Mouse (Mus musculus) regulatory T cell (primary cell): Measurements from ENCODE around the gene Donson.

Experiments
- in situ Hi-C: fragments of 300-600 bp; cut with MboI, MseI; formaldehyde crosslinking; loops from one replicate; pipeline ENCODE4 v1.15.1; 2025; ENCODE audit warnings: high pct_unique_total_duplicates

Gene Donson

GRCm38 (mm10) chr16:91688619-91689334, at the start of gene Donson:
Gene Donson, minus strand, starts transcription at chr16:91688770.
- in situ Hi-C loops: loop anchor here (5.0 kb wide), 1 partner anchor 39 kb away; the partner anchor contains the start of genes Cryzl1 and Itsn1

DNA sequence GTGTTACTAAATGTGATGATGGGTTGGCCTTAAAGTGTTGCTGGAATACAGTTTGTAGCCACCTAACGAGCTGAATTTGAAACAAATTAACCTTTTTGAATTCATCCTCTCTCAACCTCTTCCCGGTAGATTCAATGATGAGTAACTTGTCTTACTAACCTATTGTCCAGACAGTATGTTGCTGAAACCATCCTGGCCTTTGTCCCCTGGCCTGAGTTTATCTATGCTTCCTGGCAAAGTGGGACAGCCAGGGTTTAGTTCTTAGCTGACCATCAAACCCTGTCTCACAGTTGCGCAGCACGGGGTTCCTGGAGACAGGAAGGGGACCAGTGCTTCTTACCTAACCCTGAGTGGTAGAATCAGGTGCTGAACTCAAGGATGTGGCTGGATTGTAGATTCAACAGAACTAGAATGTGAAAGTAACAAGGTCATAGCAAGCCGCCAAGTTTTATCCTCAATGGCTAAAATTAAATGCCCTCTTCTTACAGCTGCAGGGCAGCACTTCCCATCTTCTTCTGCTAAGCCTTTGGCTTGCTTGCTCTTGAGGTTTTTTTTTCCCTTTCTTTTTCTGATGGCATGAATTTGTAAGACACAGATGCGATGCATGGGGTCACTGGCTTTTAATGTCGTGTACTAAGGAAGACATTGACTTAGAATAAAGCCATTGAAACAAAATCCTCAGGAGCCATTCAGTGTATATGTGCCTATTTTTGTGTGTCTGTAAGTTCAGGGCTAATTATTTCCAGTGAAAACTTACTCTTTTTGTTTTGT, 47.7 kb upstream of the Donson start:
- in situ Hi-C loops: no loop called here

GRCm38 (mm10) chr16:91734771-91735170, 46.2 kb upstream of the Donson start:
- in situ Hi-C loops: no loop called here

DNA sequence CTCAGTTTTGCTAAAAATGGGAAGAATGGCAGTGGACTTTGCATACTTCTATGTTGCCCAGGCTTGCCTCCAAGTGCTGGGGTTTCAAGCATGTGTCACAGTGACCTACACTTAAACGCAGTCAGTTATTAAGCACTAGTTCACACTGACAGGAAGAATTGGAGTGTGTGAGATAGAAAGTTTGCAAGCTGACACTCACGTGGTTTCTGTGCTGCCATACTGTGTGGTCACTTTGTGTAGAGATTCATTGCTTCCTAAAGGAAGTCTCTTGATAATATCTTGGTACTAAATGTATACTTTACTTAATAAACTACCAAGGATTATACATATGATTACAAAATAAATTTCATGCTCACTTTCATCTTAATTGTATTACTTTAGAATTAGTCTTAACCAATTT, 44.2 kb upstream of the Donson start:
- in situ Hi-C loops: no loop called here

GRCm38 (mm10) chr16:91730446-91730845, 41.9 kb upstream of the Donson start:
- in situ Hi-C loops: no loop called here

GRCm38 (mm10) chr16:91729821-91730441, 41.4 kb upstream of the Donson start:
- in situ Hi-C loops: loop anchor here (5.0 kb wide), 1 partner anchor 43 kb away; the partner anchor contains the start of gene Donson

DNA sequence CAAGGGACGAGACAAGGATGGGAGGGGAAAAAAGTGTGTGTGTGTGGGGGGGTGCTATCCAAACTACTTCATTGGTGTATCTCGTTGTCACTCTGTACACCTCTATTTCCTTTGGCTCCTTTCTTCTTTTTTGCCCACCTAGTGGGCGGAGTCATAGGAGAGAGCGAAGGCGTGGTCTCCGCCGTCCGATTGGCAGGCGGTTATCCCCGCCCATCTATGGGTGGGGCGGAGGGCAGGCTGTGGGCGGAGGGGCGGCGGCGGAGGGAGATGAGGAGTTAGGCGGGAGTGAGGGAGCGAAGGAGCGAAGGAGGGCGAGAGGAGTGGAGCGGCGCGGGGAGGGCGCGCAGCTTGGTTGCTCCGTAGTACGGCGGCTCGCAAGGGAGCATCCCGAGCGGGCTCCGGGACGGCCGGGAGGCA, 40.5 kb upstream of the Donson start, which contains the start of gene Itsn1:
Gene Itsn1, plus strand, starts transcription at position 216 of the 417 bp plus-strand sequence.
- in situ Hi-C loops: loop anchor here (5.0 kb wide), 1 partner anchor 42 kb away; the partner anchor contains the start of gene Donson

- in situ Hi-C loops: loop anchor here (5.0 kb wide), 1 partner anchor 41 kb away; the partner anchor contains the start of gene Donson
These were observed 39.8 kb upstream of the Donson start, which contains the start of gene Cryzl1 for GRCm38 (mm10) chr16:91728123-91729065. Gene Cryzl1, minus strand, starts transcription at chr16:91728975.

DNA sequence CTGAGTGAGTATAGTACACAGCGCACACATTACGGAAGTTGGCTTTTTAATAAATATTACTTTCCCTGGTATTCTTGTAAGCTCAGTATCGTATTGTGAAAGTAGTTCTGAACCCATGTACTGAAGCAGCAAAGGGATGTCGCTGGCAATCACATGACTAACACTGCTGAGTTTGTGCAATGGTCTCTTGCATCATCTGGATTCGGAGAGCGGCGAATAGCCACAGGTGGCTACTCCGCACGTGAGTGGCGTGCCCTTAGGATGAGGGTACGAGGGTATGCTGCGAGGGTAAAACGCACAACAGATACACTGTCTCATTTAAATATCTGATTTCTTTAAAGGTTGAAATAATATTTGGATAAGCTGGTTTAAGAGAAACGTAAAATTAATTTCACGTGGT, 38.9 kb upstream of the Donson start:
- in situ Hi-C loops: loop anchor here (5.0 kb wide), 1 partner anchor 40 kb away; the partner anchor contains the start of gene Donson

- in situ Hi-C loops: loop anchor here (5.0 kb wide), 1 partner anchor 178 kb away; no protein-coding TSS in a partner anchor
These were observed 35.7 kb upstream of the Donson start for GRCm38 (mm10) chr16:91724247-91724646.

DNA sequence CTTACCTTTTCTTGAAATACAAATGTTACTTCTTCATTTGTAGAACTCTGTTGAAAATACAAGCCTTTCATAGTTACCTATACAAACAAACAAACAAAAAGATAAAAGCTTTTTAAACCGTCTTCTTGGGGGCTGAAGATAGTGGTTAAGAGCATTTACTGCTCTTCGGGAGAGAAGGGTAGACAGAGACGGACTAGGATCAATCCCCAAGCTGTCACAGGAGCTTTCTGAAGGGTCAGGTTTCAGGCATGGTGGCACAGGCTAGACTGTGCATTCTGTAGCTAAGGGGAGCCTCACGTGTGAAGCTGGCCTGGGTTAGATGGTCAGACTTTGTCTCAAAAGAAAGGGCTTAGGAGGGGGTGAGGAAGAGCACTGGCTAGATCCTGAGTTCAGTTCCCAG, 28.8 kb upstream of the Donson start:
- in situ Hi-C loops: no loop called here

DNA sequence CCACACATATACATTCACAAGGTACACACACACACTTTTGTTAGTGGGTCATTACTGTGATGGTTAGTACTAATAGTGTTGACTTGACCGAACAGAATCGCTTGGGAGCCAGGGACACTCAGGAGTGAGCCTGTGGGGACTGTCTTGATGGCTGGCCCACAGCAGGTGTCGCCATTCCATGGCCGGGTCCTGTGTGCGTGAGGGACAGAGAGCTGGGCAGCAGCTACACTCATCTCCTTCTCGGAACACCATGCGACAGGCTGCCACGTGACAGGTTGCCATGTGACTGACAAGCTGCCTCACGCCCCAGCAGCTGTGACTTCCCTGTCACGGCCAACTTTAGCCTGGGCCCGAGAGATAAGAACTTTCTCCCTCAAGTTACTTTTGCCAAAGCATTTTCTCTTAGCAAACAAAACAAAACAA, 28.4 kb upstream of the Donson start:
- in situ Hi-C loops: no loop called here

DNA sequence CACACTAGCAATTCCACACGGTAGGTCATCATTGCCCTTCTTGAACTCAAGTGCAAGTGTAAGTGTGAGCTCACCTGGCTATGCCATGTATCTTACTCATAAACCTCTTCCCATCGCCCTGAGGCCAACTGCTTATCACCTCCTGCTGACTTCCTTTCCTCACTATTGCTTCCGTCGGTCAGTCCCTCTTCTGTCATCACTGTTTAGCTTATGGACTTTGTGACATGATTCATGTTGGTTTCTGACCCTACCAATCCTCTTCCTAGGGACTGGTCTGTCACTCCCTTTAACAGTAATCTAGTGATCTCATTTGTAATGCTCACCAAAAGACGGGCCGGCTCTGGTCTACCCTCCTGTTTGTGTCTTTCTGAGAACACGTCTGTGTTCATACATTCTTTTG, 21.7 kb upstream of the Donson start:
- in situ Hi-C loops: loop anchor here (5.0 kb wide), 1 partner anchor 57 kb away; no protein-coding TSS in a partner anchor

GRCm38 (mm10) chr16:91704603-91705340, 16.2 kb upstream of the Donson start:
- in situ Hi-C loops: no loop called here

DNA sequence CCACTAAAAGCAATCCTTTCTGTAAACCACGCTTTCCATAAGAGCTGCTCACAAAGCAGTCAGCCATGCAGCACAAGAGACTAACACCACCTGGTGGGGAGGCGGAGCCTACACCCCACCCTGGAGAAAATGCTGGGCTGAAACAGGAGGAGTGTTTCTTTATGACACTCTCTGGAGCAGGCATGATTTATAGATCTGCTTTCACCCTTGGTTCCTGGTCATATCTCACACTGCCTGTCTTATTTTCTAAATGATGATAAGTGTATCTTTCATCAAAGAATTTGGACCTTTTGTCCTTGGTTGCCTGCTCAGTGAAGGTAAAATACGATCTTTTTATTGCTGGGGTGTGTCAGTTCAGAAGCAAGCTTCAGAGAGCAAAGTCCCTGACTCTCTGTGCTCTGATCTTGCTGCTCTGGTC, 14.2 kb upstream of the Donson start:
- in situ Hi-C loops: no loop called here

DNA sequence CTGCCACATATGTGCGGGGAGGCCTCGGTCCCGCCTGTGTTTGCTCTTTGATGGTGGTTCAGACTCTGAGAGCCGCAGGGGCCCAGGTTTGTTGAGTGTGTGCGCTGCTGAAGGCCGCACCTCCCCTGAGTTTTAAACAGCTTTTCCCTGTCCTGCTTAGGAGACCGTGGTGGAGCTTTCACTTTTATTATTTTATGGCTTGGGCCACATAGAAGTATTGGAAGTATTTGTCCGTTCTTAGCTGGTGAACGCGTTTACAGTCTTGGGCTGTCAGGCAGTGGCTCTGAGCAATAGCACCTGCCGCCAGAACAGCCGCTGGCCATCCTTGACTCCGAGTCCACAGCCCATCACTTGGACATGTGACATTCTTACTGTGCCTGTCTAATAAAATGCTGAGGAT, 13.3 kb upstream of the Donson start:
- in situ Hi-C loops: no loop called here

- in situ Hi-C loops: loop anchor here (10.0 kb wide), 1 partner anchor 216 kb away; no protein-coding TSS in a partner anchor
These were observed 10.4 kb upstream of the Donson start for GRCm38 (mm10) chr16:91698995-91699394.

DNA sequence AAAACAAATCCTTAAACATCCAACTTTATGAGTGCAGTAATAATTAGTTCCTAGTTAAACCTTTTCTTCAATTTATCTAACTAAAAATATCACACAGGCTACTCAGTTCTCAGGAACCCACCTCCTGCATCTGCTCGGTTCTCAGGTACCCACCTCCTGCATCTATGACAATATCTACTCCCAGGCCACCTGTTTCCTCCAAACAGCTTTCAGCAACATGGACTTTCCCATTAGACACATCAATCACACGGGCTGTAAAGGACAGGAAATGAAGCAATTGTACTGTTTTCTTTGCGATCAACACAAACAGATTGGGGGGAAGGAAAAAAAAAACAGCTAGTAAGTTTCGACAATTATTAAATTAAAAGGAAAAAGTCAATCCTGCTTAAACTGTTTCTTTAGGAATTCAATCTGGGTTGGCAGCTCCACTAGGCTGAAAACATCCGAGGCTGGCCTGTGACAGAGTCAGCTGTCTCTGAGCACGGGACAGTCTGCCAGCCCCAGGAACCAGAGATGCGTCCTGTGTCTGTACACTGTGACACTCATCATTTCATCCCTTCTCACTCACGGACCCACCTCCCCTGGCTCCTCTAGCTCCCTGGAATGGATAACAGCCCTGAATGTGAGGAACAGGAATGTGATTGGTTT, 6.7 kb upstream of the Donson start:
- in situ Hi-C loops: loop anchor here (10.0 kb wide), 1 partner anchor 220 kb away; no protein-coding TSS in a partner anchor

DNA sequence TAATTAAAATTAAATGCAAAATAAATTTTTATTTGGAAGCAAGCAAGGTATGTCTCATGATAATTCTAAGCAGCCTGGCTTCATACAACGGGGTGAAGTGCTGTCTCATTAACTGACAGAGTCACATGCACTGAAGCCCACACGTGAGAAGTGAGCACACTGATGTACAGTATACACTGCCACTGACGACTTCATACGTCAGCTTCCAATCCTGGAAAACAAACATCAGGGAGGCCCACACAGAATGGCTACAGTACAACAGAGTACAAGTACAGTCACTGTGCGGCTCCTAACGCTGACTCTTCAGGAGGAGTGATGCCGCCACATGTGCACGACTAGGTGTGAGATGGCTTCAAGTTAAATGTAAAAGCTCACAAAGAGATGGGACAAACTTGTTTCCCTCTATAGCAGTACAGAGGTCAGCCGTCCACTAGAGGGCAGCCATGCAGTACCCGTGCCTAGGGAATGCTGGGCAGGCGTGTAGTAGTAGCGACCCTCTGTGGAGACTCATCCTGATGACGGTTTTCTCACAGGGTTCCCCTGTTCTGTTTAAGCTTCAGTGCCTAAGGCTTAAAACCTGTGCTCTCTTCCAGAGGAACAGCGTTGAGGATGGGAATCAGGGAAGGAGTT, 6.0 kb upstream of the Donson start:
- in situ Hi-C loops: loop anchor here (10.0 kb wide), 1 partner anchor 220 kb away; no protein-coding TSS in a partner anchor
